Mouse (Mus musculus) forebrain, postnatal 0 days (tissue): ENCODE data around the gene Ntn1. TPM values are rescaled to one million over a fixed set of nuclear protein-coding genes. Genes with fewer than 3 reads are reported as not detected.
A peak's percentile ranks its signal among the peaks of the same experiment; 100 is the strongest.

Experiments
- ATAC-seq: fragments of 200-750 bp; cut with Nextera tagmentation; 2 replicates; pipeline ENCODE4 v1.8.0; 2017; ENCODE audit warnings: mild to moderate bottlenecking, moderate library complexity
- DNase-seq: peaks from one replicate; pipeline ENCODE4 v3.0.0-alpha.2; 2015
- H3K27ac ChIP-seq: fragments of 300-500 bp; sonication (generic); 2 replicates; pipeline ENCODE4 v1.5.1; 2014; ENCODE audit warnings: low read depth, mild to moderate bottlenecking, antibody characterized with exemption, low read length, moderate library complexity, mixed read lengths
- H3K27me3 ChIP-seq: fragments of 300-500 bp; sonication (generic); 2 replicates; pipeline ENCODE4 v1.6.1; 2014; ENCODE audit warnings: mild to moderate bottlenecking, low read length, mixed read lengths; ENCODE audit not compliant: insufficient read depth
- H3K36me3 ChIP-seq: fragments of 300-500 bp; sonication (generic); 2 replicates; pipeline ENCODE4 v1.6.1; 2014; ENCODE audit warnings: mild to moderate bottlenecking, moderate library complexity; ENCODE audit not compliant: insufficient read depth
- H3K4me1 ChIP-seq: fragments of 300-500 bp; sonication (generic); 2 replicates; pipeline ENCODE4 v1.6.1; 2014; ENCODE audit warnings: antibody characterized with exemption; ENCODE audit not compliant: insufficient read depth
- H3K4me2 ChIP-seq: fragments of 300-500 bp; sonication (generic); 2 replicates; pipeline ENCODE4 v1.6.1; 2014; ENCODE audit warnings: low read depth, mild to moderate bottlenecking, moderate library complexity
- H3K4me3 ChIP-seq: fragments of 300-500 bp; sonication (generic); 2 replicates; pipeline ENCODE4 v1.5.1; 2014; ENCODE audit warnings: low read depth, low read length, mixed read lengths
- H3K9ac ChIP-seq: fragments of 300-500 bp; sonication (generic); 2 replicates; pipeline ENCODE4 v1.6.1; 2014; ENCODE audit warnings: mild to moderate bottlenecking
- H3K9me3 ChIP-seq: fragments of 300-500 bp; sonication (generic); 2 replicates; pipeline ENCODE4 v1.6.1; 2016; ENCODE audit warnings: low read length
- CTCF ChIP-seq: sonication (generic); IDR thresholded peaks from 2 replicates; pipeline ENCODE4 v1.5.1; 2016; ENCODE audit warnings: antibody characterized with exemption, control low read depth, low read depth
- WGBS: fragments of 180-500 bp; shearing (Covaris S2); extraction: QIAGEN DNeasy Blood & Tissue Kit; methylation state at CpG from one replicate; pipeline ENCODE4 v1.1.7; 2014; 5-methylcytosine and 5-hydroxymethylcytosine counted together
- polyA plus RNA-seq: library from polyadenylated mRNA; unstranded; fragments of >200 nt; fragmentation: Nextera tagmentation; extraction: Ambion mirVana; gene quantifications from 2 replicates; pipeline ENCODE4 v1.2.1, GENCODE M21; 2015
- total RNA-seq: library from RNA; depleted of rRNA; stranded (reverse); fragments of >200 nt; gene quantifications from 2 replicates; pipeline ENCODE4 v1.2.3, GENCODE M21; 2014

Ntn1 gene
- total and polyA plus RNA-seq, 2 experiments from 2014 or later = 6.0 to 35.5 TPM

- H3K4me3 ChIP-seq = no peak overlapping the region
- no peaks in the 10 kb centered on the region for H3K36me3 ChIP-seq
- WGBS = 88% methylated on average over 7 of the region's 7 CpGs
- DNase-seq (no peak), ATAC-seq (no peak)
- no peak overlapping the region for H3K27ac ChIP-seq
- no peaks in the 10 kb centered on the region for H3K27me3 ChIP-seq
- H3K9ac ChIP-seq = no peak overlapping the region
- no peaks in the 10 kb centered on the region for H3K4me1 ChIP-seq
- no peaks in the 10 kb centered on the region for H3K9me3 ChIP-seq
- H3K4me2 ChIP-seq = no peak overlapping the region
- no peak for TF ChIP-seq CTCF
Observed at GRCm38 (mm10) chr11:68222209-68222608, 178.4 kb downstream of the Ntn1 start.

GRCm38 (mm10) chr11:68220733-68221132 is 179.9 kb downstream of the Ntn1 start:
- Histone ChIP-seq H3K4me2 (no peak overlapping the region), H3K36me3 (no peaks in the 10 kb centered on the region), H3K27me3 (no peaks in the 10 kb centered on the region), H3K4me1 (peaks cover 5% of the 10 kb centered on the region; the same call in 1 of the 2 replicates), H3K9ac (no peak overlapping the region), H3K27ac (no peak overlapping the region), H3K4me3 (no peak overlapping the region), H3K9me3 (no peaks in the 10 kb centered on the region)
- DNase-seq = no peak
- no peak for ATAC-seq
- WGBS = 95% methylated on average over 4 of the region's 4 CpGs
- TF ChIP-seq CTCF = no peak

GRCm38 (mm10) chr11:68216041-68216440 is 184.6 kb downstream of the Ntn1 start:
- Histone ChIP-seq H3K27ac (peak overlapping the region; percentile 67; the same call in 1 of the 2 replicates), H3K9ac (no peak overlapping the region), H3K4me2 (no peak overlapping the region), H3K4me3 (no peak overlapping the region), H3K9me3 (no peaks in the 10 kb centered on the region), H3K36me3 (no peaks in the 10 kb centered on the region), H3K4me1 (peaks cover 17% of the 10 kb centered on the region; the same call in 1 of the 2 replicates), H3K27me3 (no peaks in the 10 kb centered on the region)
- WGBS = 39% methylated on average over 11 of the region's 11 CpGs
- DNase-seq (no peak), ATAC-seq (peak; percentile 47; the same call in 1 of the 2 replicates)
- no peak for TF ChIP-seq CTCF

- Histone ChIP-seq H3K9me3 (no peaks in the 10 kb centered on the region), H3K36me3 (no peaks in the 10 kb centered on the region), H3K27me3 (no peaks in the 10 kb centered on the region), H3K4me2 (no peak overlapping the region), H3K9ac (no peak overlapping the region), H3K4me1 (peaks cover 17% of the 10 kb centered on the region; the same call in 1 of the 2 replicates), H3K27ac (peak overlapping the region; percentile 67), H3K4me3 (no peak overlapping the region)
- ATAC-seq (peak; percentile 85), DNase-seq (peak; percentile 77)
- 14% methylated on average over 6 of the region's 6 CpGs for WGBS
- TF ChIP-seq CTCF = no peak
Observed at GRCm38 (mm10) chr11:68215206-68215912, 185.3 kb downstream of the Ntn1 start.

- H3K27ac ChIP-seq = peak overlapping the region; percentile 67; the same call in 1 of the 2 replicates
- H3K27me3 ChIP-seq = no peaks in the 10 kb centered on the region
- H3K36me3 ChIP-seq = no peaks in the 10 kb centered on the region
- no peak overlapping the region; the same call in 1 of the 2 replicates for H3K9ac ChIP-seq
- no peaks in the 10 kb centered on the region for H3K9me3 ChIP-seq
- WGBS = 54% methylated on average over 9 of the region's 9 CpGs
- no peak overlapping the region for H3K4me2 ChIP-seq
- no peak for DNase-seq
- H3K4me1 ChIP-seq = peaks cover 17% of the 10 kb centered on the region; the same call in 1 of the 2 replicates
- no peak for ATAC-seq
- TF ChIP-seq CTCF = no peak
- no peak overlapping the region for H3K4me3 ChIP-seq
Observed at GRCm38 (mm10) chr11:68214496-68215205, 186.0 kb downstream of the Ntn1 start.

GRCm38 (mm10) chr11:68213896-68214295 is 186.7 kb downstream of the Ntn1 start:
- no peaks in the 10 kb centered on the region for H3K27me3 ChIP-seq
- TF ChIP-seq CTCF = no peak
- ATAC-seq = no peak
- H3K9ac ChIP-seq = no peak overlapping the region
- 85% methylated on average over 3 of the region's 3 CpGs for WGBS
- no peaks in the 10 kb centered on the region for H3K36me3 ChIP-seq
- no peak for DNase-seq
- H3K4me1 ChIP-seq = peaks cover 17% of the 10 kb centered on the region; the same call in 1 of the 2 replicates
- H3K9me3 ChIP-seq = no peaks in the 10 kb centered on the region
- H3K4me2 ChIP-seq = no peak overlapping the region
- H3K27ac ChIP-seq = no peak overlapping the region
- no peak overlapping the region for H3K4me3 ChIP-seq
